Mouse (Mus musculus) embryonic facial prominence, embryonic 12.5 days (tissue): ENCODE measurements around the gene Ptcd3. TPM values are rescaled to one million over a fixed set of nuclear protein-coding genes. Genes with fewer than 3 reads are reported as not detected.
A peak's percentile ranks its signal among the peaks of the same experiment; 100 is the strongest.
"Not testable (repeated sequence)": the region's sequence is repeated elsewhere in the genome, so short reads cannot be mapped to it uniquely, and the experiment has no call there.

ENCODE experiments used
- ATAC-seq: fragments of 200-750 bp; cut with Nextera tagmentation; 2 replicates; pipeline ENCODE4 v1.8.0; 2017; ENCODE audit not compliant: insufficient number of reproducible peaks, insufficient read depth, low FRiP score, low TSS enrichment
- H3K27ac ChIP-seq: fragments of 300-500 bp; sonication (generic); 2 replicates; pipeline ENCODE4 v1.5.1; 2016; ENCODE audit warnings: mild to moderate bottlenecking
- H3K27me3 ChIP-seq: fragments of 300-500 bp; sonication (generic); 2 replicates; pipeline ENCODE4 v1.6.1; 2016; ENCODE audit warnings: mild to moderate bottlenecking, moderate library complexity
- H3K36me3 ChIP-seq: fragments of 300-500 bp; sonication (generic); 2 replicates; pipeline ENCODE4 v1.6.1; 2016; ENCODE audit warnings: mild to moderate bottlenecking
- H3K4me1 ChIP-seq: fragments of 300-500 bp; sonication (generic); 2 replicates; pipeline ENCODE4 v1.6.1; 2016
- H3K4me2 ChIP-seq: fragments of 300-500 bp; sonication (generic); replicated peaks from 2 replicates; pipeline ENCODE4 v1.6.1; 2016; ENCODE audit warnings: mild to moderate bottlenecking, moderate library complexity
- H3K4me3 ChIP-seq: fragments of 300-500 bp; sonication (generic); 2 replicates; pipeline ENCODE4 v1.5.1; 2016; ENCODE audit warnings: mild to moderate bottlenecking
- H3K9ac ChIP-seq: fragments of 300-500 bp; sonication (generic); 2 replicates; pipeline ENCODE4 v1.6.1; 2016; ENCODE audit warnings: mild to moderate bottlenecking, moderate library complexity
- H3K9me3 ChIP-seq: fragments of 300-500 bp; sonication (generic); 2 replicates; pipeline ENCODE4 v1.6.1; 2016; ENCODE audit warnings: mild to moderate bottlenecking, moderate library complexity
- WGBS: fragments of 180-500 bp; shearing (Covaris S2); methylation state at CpG from one replicate; pipeline ENCODE4 v1.1.7; 2016; 5-methylcytosine and 5-hydroxymethylcytosine counted together
- polyA plus RNA-seq: library from polyadenylated mRNA; unstranded; fragments of >200 nt; fragmentation: Nextera tagmentation; extraction: Ambion mirVana; gene quantifications from 2 replicates; pipeline ENCODE4 v1.2.1, GENCODE M21; 2016

Ptcd3 gene
- polyA plus RNA-seq, 1 experiment from 2014 or later: 122 TPM

DNA sequence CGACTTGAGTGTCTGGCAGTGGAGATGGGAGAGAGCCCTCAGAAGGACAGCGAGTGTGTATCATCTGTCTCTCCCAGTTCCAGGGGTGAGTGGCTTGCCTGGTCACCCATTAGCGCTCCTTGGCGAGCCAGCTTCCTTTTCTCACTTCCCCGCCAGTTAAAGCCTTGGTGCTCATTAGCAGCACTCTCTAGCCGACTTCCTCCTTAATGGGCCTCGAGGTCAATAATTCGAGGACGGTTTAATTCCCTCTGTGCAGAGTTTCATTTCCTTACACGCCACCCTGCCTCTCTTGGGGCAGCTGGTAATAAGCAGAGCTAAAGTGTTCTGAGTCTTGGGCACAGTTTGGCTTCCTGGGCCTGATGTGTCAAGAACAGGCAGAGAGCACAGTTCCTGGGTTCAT, 21.5 kb upstream of the Ptcd3 start:
- Histone ChIP-seq H3K27me3 (no peaks in the 10 kb centered on the region), H3K9me3 (no peaks in the 10 kb centered on the region), H3K4me3 (no peak overlapping the region), H3K4me1 (peaks cover 5% of the 10 kb centered on the region; the same call in 1 of the 2 replicates), H3K9ac (no peak overlapping the region), H3K27ac (no peak overlapping the region), H3K4me2 (no peak overlapping the region), H3K36me3 (peaks cover 63% of the 10 kb centered on the region)
- no peak for ATAC-seq
- WGBS: 87% methylated on average over 10 of the region's 10 CpGs

DNA sequence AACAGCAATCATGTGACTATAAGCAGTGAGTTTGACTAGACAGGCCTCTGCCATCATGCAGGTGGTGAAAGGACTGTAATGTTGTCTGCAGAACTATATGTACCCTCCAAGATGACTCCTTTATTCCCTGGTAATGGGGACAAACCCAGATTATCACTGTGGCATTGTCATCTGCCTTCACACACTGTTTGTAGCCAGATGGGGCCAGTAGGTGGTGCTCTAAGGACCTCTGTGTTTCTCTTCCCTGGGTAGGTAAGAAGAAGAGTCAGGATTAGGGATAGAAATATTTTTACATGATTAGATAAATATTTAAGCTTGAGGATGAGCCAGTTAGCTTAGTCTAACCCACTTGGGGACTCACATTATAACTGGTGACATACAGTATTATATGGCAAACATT, 19.4 kb upstream of the Ptcd3 start:
- Histone ChIP-seq H3K4me1 (no peaks in the 10 kb centered on the region), H3K9ac (no peak overlapping the region), H3K4me2 (no peak overlapping the region), H3K27me3 (no peaks in the 10 kb centered on the region), H3K27ac (no peak overlapping the region), H3K36me3 (peaks cover 76% of the 10 kb centered on the region), H3K9me3 (no peaks in the 10 kb centered on the region), H3K4me3 (no peak overlapping the region)
- no peak for ATAC-seq

DNA sequence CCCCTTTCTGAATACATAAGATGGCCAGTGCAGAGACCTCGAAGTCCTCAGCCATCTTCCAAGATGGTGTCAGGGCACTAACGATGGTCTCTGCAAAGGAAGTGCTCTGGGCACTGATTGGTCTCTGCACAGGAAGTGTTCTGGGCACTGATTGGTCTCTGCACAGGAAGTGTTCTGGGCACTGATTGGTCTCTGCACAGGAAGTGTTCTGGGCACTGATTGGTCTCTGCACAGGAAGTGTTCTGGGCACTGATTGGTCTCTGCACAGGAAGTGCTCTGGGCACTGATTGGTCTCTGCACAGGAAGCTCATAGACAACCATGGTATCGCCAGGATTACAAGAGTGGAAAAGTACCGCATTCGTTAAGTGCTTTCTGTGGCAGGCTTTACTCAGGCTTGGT, 16.7 kb upstream of the Ptcd3 start:
- not testable (repeated sequence) for ATAC-seq, H3K4me3 ChIP-seq, H3K27ac ChIP-seq, H3K9me3 ChIP-seq, H3K4me1 ChIP-seq, H3K9ac ChIP-seq, H3K4me2 ChIP-seq, H3K27me3 ChIP-seq
- WGBS: 89% methylated on average over 5 of the region's 5 CpGs
- peaks cover 77% of the 10 kb centered on the region for H3K36me3 ChIP-seq

DNA sequence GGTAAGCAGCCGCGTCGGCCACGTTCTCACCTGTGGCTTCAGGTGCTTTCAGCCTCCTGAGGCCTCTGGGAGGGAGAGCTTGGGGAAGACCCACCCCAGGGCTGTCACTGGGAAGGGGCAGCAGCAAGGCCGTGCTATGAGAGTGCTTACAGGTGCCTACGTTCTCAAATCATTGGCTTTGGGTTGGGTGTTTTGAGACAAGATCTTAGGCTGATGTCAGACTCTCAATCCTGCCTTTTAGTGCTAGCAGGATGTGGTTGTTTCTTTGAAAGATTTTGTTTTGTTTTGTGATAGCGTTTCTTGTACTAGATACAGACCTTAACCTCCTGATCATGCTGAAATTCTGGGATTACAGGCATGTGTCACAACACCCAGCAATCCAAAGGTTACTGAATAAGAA, 12.2 kb upstream of the Ptcd3 start:
- H3K4me2 ChIP-seq: no peak overlapping the region
- H3K9ac ChIP-seq: no peak overlapping the region
- 97% methylated on average over 7 of the region's 7 CpGs for WGBS
- peaks cover 86% of the 10 kb centered on the region for H3K36me3 ChIP-seq
- no peaks in the 10 kb centered on the region for H3K9me3 ChIP-seq
- no peaks in the 10 kb centered on the region for H3K27me3 ChIP-seq
- ATAC-seq: no peak
- H3K27ac ChIP-seq: no peak overlapping the region
- no peaks in the 10 kb centered on the region for H3K4me1 ChIP-seq
- H3K4me3 ChIP-seq: no peak overlapping the region

DNA sequence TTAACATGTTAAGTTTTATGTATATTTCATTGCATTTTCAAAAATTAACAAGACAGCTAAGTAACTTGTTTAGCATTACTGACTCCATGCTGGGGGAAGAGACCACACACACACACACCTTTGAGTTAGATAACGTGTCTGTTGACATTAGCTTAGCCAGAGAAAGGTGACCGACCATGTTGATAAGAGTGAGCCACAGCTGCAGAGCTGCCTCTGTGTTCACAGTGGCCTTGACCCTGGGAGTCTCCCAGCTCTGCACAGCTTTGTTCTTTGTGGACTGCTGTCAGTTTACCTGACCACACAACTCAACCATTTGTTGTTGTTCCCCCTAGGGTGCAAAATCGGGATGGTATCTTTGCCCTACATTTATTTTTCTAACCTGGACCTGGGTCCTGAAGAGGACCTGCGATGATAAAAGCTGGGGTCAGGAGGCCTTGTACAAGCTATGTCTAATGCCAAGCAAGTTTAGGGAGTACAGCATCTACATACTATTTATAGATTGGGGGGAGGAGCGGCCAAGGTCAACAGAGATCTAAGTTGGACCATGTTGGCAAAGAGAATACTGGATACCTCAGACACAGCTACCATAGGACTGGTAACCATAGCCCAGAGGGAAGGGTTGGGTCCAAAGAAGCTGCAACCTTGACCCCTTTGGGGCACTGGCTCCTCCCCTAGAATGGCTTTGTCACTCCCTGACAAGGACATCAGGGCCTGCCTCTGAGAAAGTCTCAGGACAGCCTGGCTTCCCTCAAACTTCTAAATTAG, 3.3 kb upstream of the Ptcd3 start:
- Histone ChIP-seq H3K27me3 (no peaks in the 10 kb centered on the region), H3K36me3 (peaks cover 12% of the 10 kb centered on the region), H3K4me2 (no peak overlapping the region), H3K9ac (no peak overlapping the region), H3K9me3 (no peaks in the 10 kb centered on the region), H3K4me1 (peaks cover 24% of the 10 kb centered on the region; the same call in 1 of the 2 replicates), H3K27ac (no peak overlapping the region), H3K4me3 (no peak overlapping the region)
- WGBS: 83% methylated on average over 5 of the region's 5 CpGs
- ATAC-seq: no peak

DNA sequence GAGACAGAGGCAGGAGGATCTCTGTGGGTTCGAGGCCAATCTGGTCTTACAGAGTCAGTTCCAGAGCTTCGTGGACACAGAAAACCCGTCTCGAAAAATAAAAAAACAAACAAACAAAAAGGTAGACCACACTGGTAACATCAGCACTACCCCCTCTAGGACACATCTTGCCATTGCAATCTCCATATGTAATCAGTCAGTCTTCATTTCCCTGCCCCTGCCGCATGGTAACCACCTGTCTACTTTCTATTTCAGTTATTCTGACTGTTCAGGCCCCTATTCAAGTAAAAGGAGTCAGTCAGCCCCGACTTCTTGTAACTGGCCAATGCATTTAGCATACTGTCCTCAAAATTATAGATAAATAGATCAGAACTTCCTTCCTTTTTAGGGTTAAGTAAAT, 1.3 kb upstream of the Ptcd3 start:
- ATAC-seq: no peak
- Histone ChIP-seq H3K4me3 (peak overlapping the region; percentile 57), H3K9ac (no peak overlapping the region), H3K27me3 (no peaks in the 10 kb centered on the region), H3K9me3 (no peaks in the 10 kb centered on the region), H3K27ac (no peak overlapping the region), H3K36me3 (peaks cover 13% of the 10 kb centered on the region), H3K4me2 (peak overlapping the region; percentile 42), H3K4me1 (peaks cover 24% of the 10 kb centered on the region; the same call in 1 of the 2 replicates)
- WGBS: 77% methylated on average over 6 of the region's 6 CpGs

GRCm38 (mm10) chr6:71909384-71909783, 834 bp upstream of the Ptcd3 start:
- H3K9ac ChIP-seq: peak overlapping the region; percentile 60; the same call in 1 of the 2 replicates
- peaks cover 24% of the 10 kb centered on the region; the same call in 1 of the 2 replicates for H3K4me1 ChIP-seq
- no peaks in the 10 kb centered on the region for H3K9me3 ChIP-seq
- peaks cover 16% of the 10 kb centered on the region for H3K36me3 ChIP-seq
- peak overlapping the region; percentile 42 for H3K4me2 ChIP-seq
- H3K4me3 ChIP-seq: peak overlapping the region; percentile 57
- H3K27ac ChIP-seq: 0 out of 2 replicates have a peak overlapping the region, but pooled peaks have one; percentile 26
- peak; percentile 50; the same call in 1 of the 2 replicates for ATAC-seq
- WGBS: 28% methylated on average over 10 of the region's 10 CpGs
- H3K27me3 ChIP-seq: no peaks in the 10 kb centered on the region

GRCm38 (mm10) chr6:71907702-71908235, 781 bp downstream of the Ptcd3 start:
- H3K4me3 ChIP-seq: peak overlapping the region; percentile 57
- peaks cover 28% of the 10 kb centered on the region for H3K36me3 ChIP-seq
- H3K27ac ChIP-seq: no peak overlapping the region
- WGBS: 5% methylated on average over 4 of the region's 4 CpGs
- no peaks in the 10 kb centered on the region for H3K27me3 ChIP-seq
- H3K9ac ChIP-seq: peak overlapping the region; percentile 60
- H3K4me1 ChIP-seq: peaks cover 24% of the 10 kb centered on the region; the same call in 1 of the 2 replicates
- ATAC-seq: no peak
- no peaks in the 10 kb centered on the region for H3K9me3 ChIP-seq
- H3K4me2 ChIP-seq: peak overlapping the region; percentile 83

GRCm38 (mm10) chr6:71893263-71893662, 15.3 kb downstream of the Ptcd3 start:
- Histone ChIP-seq H3K27me3 (no peaks in the 10 kb centered on the region), H3K4me3 (no peak overlapping the region), H3K9ac (no peak overlapping the region), H3K4me2 (no peak overlapping the region), H3K27ac (no peak overlapping the region), H3K9me3 (no peaks in the 10 kb centered on the region), H3K36me3 (peaks cover 89% of the 10 kb centered on the region), H3K4me1 (no peaks in the 10 kb centered on the region)
- ATAC-seq: no peak
- 89% methylated on average over 4 of the region's 4 CpGs for WGBS

GRCm38 (mm10) chr6:71877965-71878760, 30.4 kb downstream of the Ptcd3 start:
- Histone ChIP-seq H3K9ac (no peak overlapping the region), H3K4me1 (no peaks in the 10 kb centered on the region), H3K27ac (no peak overlapping the region), H3K36me3 (peaks cover 79% of the 10 kb centered on the region), H3K27me3 (no peaks in the 10 kb centered on the region), H3K4me3 (no peak overlapping the region), H3K9me3 (no peaks in the 10 kb centered on the region), H3K4me2 (no peak overlapping the region)
- WGBS: 92% methylated on average over 3 of the region's 3 CpGs
- no peak for ATAC-seq

DNA sequence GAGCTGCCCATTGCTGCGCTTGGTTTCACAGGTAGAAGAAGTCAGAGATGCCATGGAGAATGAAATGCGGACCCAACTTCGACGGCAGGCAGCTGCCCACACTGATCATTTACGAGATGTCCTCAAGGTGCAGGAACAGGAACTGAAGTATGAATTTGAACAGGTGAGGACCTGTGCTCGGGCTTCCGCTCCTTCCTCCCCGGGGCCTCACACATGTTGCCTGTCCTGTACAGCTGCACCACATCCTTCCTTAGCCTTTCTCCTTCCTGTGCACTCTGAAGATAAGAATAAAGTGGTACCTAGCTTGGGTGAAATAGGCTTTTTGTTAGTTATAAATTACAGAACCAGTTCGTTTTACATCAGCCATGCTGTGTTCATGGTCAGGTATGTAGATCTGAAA, 37.2 kb downstream of the Ptcd3 start:
- Histone ChIP-seq H3K27ac (no peak overlapping the region), H3K4me2 (no peak overlapping the region), H3K4me3 (no peak overlapping the region), H3K9ac (no peak overlapping the region), H3K4me1 (no peaks in the 10 kb centered on the region), H3K9me3 (no peaks in the 10 kb centered on the region), H3K27me3 (no peaks in the 10 kb centered on the region), H3K36me3 (peaks cover 72% of the 10 kb centered on the region)
- ATAC-seq: no peak
- 96% methylated on average over 9 of the region's 9 CpGs for WGBS

GRCm38 (mm10) chr6:71868809-71869208, 39.7 kb downstream of the Ptcd3 start:
- H3K4me2 ChIP-seq: no peak overlapping the region
- H3K9ac ChIP-seq: no peak overlapping the region
- H3K9me3 ChIP-seq: no peaks in the 10 kb centered on the region
- peaks cover 69% of the 10 kb centered on the region for H3K36me3 ChIP-seq
- H3K4me3 ChIP-seq: no peak overlapping the region
- H3K27ac ChIP-seq: no peak overlapping the region
- no peaks in the 10 kb centered on the region for H3K4me1 ChIP-seq
- ATAC-seq: no peak
- 92% methylated on average over 1 of the region's 1 CpGs for WGBS
- H3K27me3 ChIP-seq: no peaks in the 10 kb centered on the region
